Mouse (Mus musculus) embryonic facial prominence, embryonic 15.5 days (tissue): ENCODE data around the gene Arntl. TPM values are rescaled to one million over a fixed set of nuclear protein-coding genes. Genes with fewer than 3 reads are reported as not detected.

ENCODE experiments used
- ATAC-seq: fragments of 200-750 bp; cut with Nextera tagmentation; 2 replicates; pipeline ENCODE4 v1.8.0; 2017; ENCODE audit warnings: low read depth, moderate TSS enrichment; ENCODE audit not compliant: insufficient number of reproducible peaks, low FRiP score, low TSS enrichment
- H3K27ac ChIP-seq: fragments of 300-500 bp; sonication (generic); replicated peaks from 2 replicates; pipeline ENCODE4 v1.5.1; 2015; ENCODE audit warnings: mild to moderate bottlenecking, inconsistent platforms
- H3K27me3 ChIP-seq: fragments of 300-500 bp; sonication (generic); 2 replicates; pipeline ENCODE4 v1.6.1; 2015; ENCODE audit warnings: inconsistent platforms
- H3K36me3 ChIP-seq: fragments of 300-500 bp; sonication (generic); 2 replicates; pipeline ENCODE4 v1.6.1; 2015; ENCODE audit warnings: mild to moderate bottlenecking, inconsistent platforms
- H3K4me1 ChIP-seq: fragments of 300-500 bp; sonication (generic); 2 replicates; pipeline ENCODE4 v1.6.1; 2015; ENCODE audit warnings: inconsistent platforms
- H3K4me2 ChIP-seq: fragments of 300-500 bp; sonication (generic); replicated peaks from 2 replicates; pipeline ENCODE4 v1.6.1; 2015; ENCODE audit warnings: mild to moderate bottlenecking, inconsistent platforms
- H3K4me3 ChIP-seq: fragments of 300-500 bp; sonication (generic); replicated peaks from 2 replicates; pipeline ENCODE4 v1.5.1; 2015; ENCODE audit warnings: mild to moderate bottlenecking, inconsistent platforms
- H3K9ac ChIP-seq: fragments of 300-500 bp; sonication (generic); 2 replicates; pipeline ENCODE4 v1.6.1; 2015; ENCODE audit warnings: inconsistent platforms
- H3K9me3 ChIP-seq: fragments of 300-500 bp; sonication (generic); replicated peaks from 2 replicates; pipeline ENCODE4 v1.6.1; 2016; ENCODE audit warnings: inconsistent platforms
- WGBS: fragments of 180-500 bp; shearing (Covaris S2); methylation state at CpG from one replicate; pipeline ENCODE4 v1.1.7; 2015; 5-methylcytosine and 5-hydroxymethylcytosine counted together
- polyA plus RNA-seq: library from polyadenylated mRNA; unstranded; fragments of >200 nt; fragmentation: Nextera tagmentation; extraction: Ambion mirVana; gene quantifications from 2 replicates; pipeline ENCODE4 v1.2.1, GENCODE M21; 2015

Gene Arntl
- polyA plus RNA-seq, 1 experiment from 2014 or later = 10.3 TPM

DNA sequence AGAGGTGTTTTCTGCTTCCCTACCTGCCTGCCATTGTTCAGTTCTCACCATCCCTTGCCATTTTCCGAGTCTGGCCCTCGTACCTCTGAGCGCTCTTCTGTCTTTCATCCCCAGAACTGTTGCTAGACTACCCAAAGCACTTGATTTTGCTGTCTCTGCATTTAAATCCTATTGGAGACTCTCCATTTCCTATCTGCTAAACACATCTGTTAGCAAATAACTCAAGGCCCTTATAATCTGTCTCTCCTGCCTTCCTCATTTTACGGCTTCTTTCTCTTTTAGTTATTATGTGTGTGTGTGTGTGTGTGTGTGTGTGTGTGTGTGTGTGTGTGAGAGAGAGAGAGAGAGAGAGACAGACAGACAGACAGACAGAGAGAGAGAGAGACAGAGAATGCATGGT, 90.5 kb downstream of the Arntl start:
- Histone ChIP-seq H3K4me3 (no peak overlapping the region), H3K27me3 (no peaks in the 10 kb centered on the region), H3K27ac (no peak overlapping the region), H3K9ac (no peak overlapping the region), H3K36me3 (peaks cover 12% of the 10 kb centered on the region; the same call in 1 of the 2 replicates), H3K4me1 (peaks cover 8% of the 10 kb centered on the region; the same call in 1 of the 2 replicates), H3K4me2 (no peak overlapping the region), H3K9me3 (no peaks in the 10 kb centered on the region)
- ATAC-seq = no peak
- 93% methylated on average over 4 of the region's 4 CpGs for WGBS

DNA sequence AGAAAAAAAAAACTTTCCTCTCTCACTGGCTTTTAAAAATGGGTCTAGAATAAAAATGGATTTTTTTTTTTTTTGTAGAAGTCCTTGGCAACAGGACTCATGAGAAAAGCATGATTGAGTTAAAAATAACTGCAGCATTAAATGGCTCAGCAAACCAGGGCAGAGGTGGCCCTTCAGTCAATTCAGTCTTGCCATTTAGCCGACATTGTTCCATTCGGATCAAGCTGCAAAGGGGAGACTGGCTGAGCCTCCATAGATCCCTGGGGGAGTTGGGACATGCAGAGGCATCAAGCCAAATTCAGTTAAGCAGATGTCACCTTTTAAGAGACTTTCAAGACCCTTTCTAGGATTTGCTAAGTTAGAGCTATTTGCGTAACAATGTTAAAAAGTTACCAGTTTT, 102.9 kb downstream of the Arntl start:
- no peak overlapping the region for H3K9ac ChIP-seq
- no peaks in the 10 kb centered on the region for H3K9me3 ChIP-seq
- no peak for ATAC-seq
- H3K27ac ChIP-seq = no peak overlapping the region
- no peak overlapping the region for H3K4me3 ChIP-seq
- no peaks in the 10 kb centered on the region for H3K4me1 ChIP-seq
- H3K27me3 ChIP-seq = no peaks in the 10 kb centered on the region
- no peak overlapping the region for H3K4me2 ChIP-seq
- 0 out of 2 replicates have a peak, but pooled peaks cover 3% of the 10 kb centered on the region for H3K36me3 ChIP-seq
- 74% methylated on average over 3 of the region's 3 CpGs for WGBS

DNA sequence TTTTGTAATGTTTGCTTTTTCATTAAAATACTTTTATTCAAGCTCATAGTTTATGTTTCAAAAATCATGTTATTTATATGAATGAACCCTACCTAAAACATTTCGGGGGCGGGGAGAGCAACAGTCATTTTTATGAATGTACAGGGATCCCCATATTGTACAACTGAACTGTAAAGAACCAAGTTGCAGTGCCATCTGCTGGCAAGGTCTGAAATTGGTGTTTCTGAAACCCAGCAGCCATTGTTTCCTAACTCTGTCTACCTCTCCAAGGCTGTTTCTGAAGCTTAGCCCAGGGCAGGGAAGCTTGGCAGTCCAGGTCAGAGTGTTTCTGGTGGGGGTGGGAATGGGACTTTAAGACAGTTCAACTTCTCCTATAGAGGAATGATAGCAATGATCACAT, 104.5 kb downstream of the Arntl start:
- ATAC-seq = no peak
- Histone ChIP-seq H3K4me1 (no peaks in the 10 kb centered on the region), H3K9me3 (no peaks in the 10 kb centered on the region), H3K4me3 (no peak overlapping the region), H3K9ac (no peak overlapping the region), H3K4me2 (no peak overlapping the region), H3K36me3 (no peaks in the 10 kb centered on the region), H3K27ac (no peak overlapping the region), H3K27me3 (no peaks in the 10 kb centered on the region)
- 16% methylated on average over 2 of the region's 2 CpGs for WGBS

DNA sequence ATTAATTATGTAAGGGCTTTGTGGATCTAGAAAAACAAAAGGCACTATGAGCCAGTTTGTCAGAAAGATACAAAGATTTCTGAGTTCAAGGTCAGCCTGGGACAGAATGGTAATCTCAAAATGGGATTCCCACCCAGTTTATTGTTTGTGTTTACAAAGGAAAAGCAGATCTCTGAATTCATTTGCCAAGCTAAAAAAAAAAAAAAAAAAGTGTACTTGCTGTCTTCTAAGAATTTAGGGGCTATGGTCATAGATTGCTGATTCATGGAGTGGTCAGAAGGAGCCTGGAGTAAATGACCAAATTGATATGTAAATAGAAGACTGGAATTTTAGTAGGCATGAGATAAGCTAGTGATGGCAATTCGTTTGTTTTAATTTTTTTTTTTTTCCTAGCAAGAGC, 112.9 kb downstream of the Arntl start:
- Histone ChIP-seq H3K4me3 (no peak overlapping the region), H3K4me1 (no peaks in the 10 kb centered on the region), H3K4me2 (no peak overlapping the region), H3K9ac (no peak overlapping the region), H3K27me3 (no peaks in the 10 kb centered on the region), H3K27ac (no peak overlapping the region), H3K9me3 (no peaks in the 10 kb centered on the region), H3K36me3 (no peaks in the 10 kb centered on the region; the same call in 1 of the 2 replicates)
- WGBS = 66% methylated on average over 1 of the region's 1 CpGs
- ATAC-seq = no peak

- no peaks in the 10 kb centered on the region for H3K4me1 ChIP-seq
- H3K9ac ChIP-seq = no peak overlapping the region
- no peaks in the 10 kb centered on the region for H3K36me3 ChIP-seq
- H3K9me3 ChIP-seq = no peaks in the 10 kb centered on the region
- no peaks in the 10 kb centered on the region for H3K27me3 ChIP-seq
- no peak for ATAC-seq
- no peak overlapping the region for H3K4me2 ChIP-seq
- no peak overlapping the region for H3K4me3 ChIP-seq
- no peak overlapping the region for H3K27ac ChIP-seq
Measured at GRCm38 (mm10) chr7:113334036-113334435, 126.8 kb downstream of the Arntl start.

DNA sequence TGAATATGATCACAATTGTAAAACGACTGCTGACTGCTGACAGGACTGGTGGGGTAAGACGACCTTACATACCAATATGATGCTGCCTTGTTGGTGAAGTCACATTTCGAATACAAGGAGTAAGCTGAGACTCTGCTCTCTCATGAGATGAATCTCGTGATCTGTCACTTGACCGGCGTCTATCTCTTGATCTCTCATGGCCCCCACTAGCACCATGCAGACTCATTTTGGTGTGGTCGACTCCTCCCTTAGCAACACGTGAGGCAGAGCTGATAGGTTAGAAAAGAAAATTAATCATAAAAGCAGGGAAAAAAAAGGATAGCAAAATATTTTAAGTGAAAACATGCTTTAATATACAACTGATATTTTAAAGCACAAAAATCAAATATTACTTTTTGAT, 128.0 kb downstream of the Arntl start:
- ATAC-seq = no peak
- whole genome bisulfite sequencing = 73% methylated on average over 8 of the region's 8 CpGs
- H3K27me3 ChIP-seq = no peaks in the 10 kb centered on the region
- H3K4me1 ChIP-seq = no peaks in the 10 kb centered on the region
- no peak overlapping the region for H3K4me2 ChIP-seq
- H3K4me3 ChIP-seq = no peak overlapping the region
- no peak overlapping the region for H3K9ac ChIP-seq
- no peak overlapping the region for H3K27ac ChIP-seq
- no peaks in the 10 kb centered on the region for H3K36me3 ChIP-seq
- H3K9me3 ChIP-seq = no peaks in the 10 kb centered on the region

- Histone ChIP-seq H3K27me3 (no peaks in the 10 kb centered on the region), H3K4me1 (no peaks in the 10 kb centered on the region), H3K27ac (no peak overlapping the region), H3K4me2 (no peak overlapping the region), H3K9ac (no peak overlapping the region), H3K9me3 (no peaks in the 10 kb centered on the region), H3K36me3 (no peaks in the 10 kb centered on the region), H3K4me3 (no peak overlapping the region)
- no peak for ATAC-seq
- 29% methylated on average over 4 of the region's 4 CpGs for WGBS
Measured at GRCm38 (mm10) chr7:113347271-113347670, 140.0 kb downstream of the Arntl start.

DNA sequence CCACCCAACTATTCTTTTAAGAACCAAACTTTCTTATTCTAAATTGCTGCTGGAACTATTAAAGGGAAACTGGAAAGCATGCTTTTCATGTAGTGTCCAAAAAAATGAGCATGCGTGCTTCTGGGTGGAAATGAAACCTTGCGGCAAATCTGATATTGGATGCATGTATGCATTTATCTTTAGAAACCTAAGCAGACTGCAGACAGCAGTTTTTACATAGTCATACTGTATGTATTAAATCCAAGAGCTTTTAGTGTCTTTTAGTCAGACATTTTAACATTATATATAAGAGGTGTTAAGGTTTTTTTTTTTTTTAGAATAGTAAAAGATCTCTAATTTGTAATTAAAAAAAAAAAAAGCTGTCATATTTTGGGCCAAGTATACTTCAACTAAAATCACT, 140.4 kb downstream of the Arntl start:
- no peak overlapping the region for H3K9ac ChIP-seq
- H3K4me1 ChIP-seq = no peaks in the 10 kb centered on the region
- ATAC-seq = no peak
- H3K4me3 ChIP-seq = no peak overlapping the region
- no peaks in the 10 kb centered on the region for H3K9me3 ChIP-seq
- H3K27ac ChIP-seq = no peak overlapping the region
- H3K36me3 ChIP-seq = no peaks in the 10 kb centered on the region
- WGBS = 79% methylated on average over 2 of the region's 2 CpGs
- no peak overlapping the region for H3K4me2 ChIP-seq
- no peaks in the 10 kb centered on the region for H3K27me3 ChIP-seq

- no peak for ATAC-seq
- H3K4me3 ChIP-seq = no peak overlapping the region
- WGBS = 87% methylated on average over 1 of the region's 1 CpGs
- H3K27me3 ChIP-seq = no peaks in the 10 kb centered on the region
- H3K4me1 ChIP-seq = no peaks in the 10 kb centered on the region
- H3K4me2 ChIP-seq = no peak overlapping the region
- H3K9ac ChIP-seq = no peak overlapping the region
- H3K27ac ChIP-seq = no peak overlapping the region
- H3K36me3 ChIP-seq = no peaks in the 10 kb centered on the region
- H3K9me3 ChIP-seq = no peaks in the 10 kb centered on the region
Measured at GRCm38 (mm10) chr7:113349089-113349488, 141.8 kb downstream of the Arntl start.

Other genes starting within 250 kb of the Arntl start
- gene Btbd10, start 161.9 kb downstream of the Arntl start, polyA plus RNA-seq = 27.9 and 29.0 TPM in 2 replicates
- gene Pth, start 181.1 kb downstream of the Arntl start, polyA plus RNA-seq = 0.24 TPM in 1 of 2 replicates, not detected in the other